Mouse (Mus musculus): Measurements from ENCODE around the gene 4930548H24Rik.

Gene 4930548H24Rik

GRCm38 (mm10) chr5:31485440-31485839, at the start of gene 4930548H24Rik:
Gene 4930548H24Rik, plus strand, starts transcription at chr5:31485740.
- DNase-seq (ENCODE audit: low read depth, low spot score): no peak
- Histone ChIP-seq H3K36me3 (ENCODE audit: control insufficient read depth, insufficient read depth, low read length, poor library complexity, severe bottlenecking) (no peaks in the 10 kb centered on the region; the same call in 1 of the 2 replicates), H3K27me3 (ENCODE audit: control insufficient read depth, insufficient read depth, low read length, poor library complexity, severe bottlenecking) (no peaks in the 10 kb centered on the region)

GRCm38 (mm10) chr5:31451336-31451735, 34.2 kb upstream of the 4930548H24Rik start:
- no peaks in the 10 kb centered on the region for H3K27me3 ChIP-seq (ENCODE audit: control insufficient read depth, insufficient read depth, low read length, poor library complexity, severe bottlenecking)
- H3K36me3 ChIP-seq (ENCODE audit: control insufficient read depth, insufficient read depth, low read length, poor library complexity, severe bottlenecking): no peaks in the 10 kb centered on the region
- peak; percentile 27 for DNase-seq (ENCODE audit: low read depth, low spot score)

GRCm38 (mm10) chr5:31451878-31452561, 33.5 kb upstream of the 4930548H24Rik start, which contains the start of gene Zfp512:
Gene Zfp512, plus strand, starts transcription at chr5:31452431.
- Histone ChIP-seq H3K36me3 (ENCODE audit: control insufficient read depth, insufficient read depth, low read length, poor library complexity, severe bottlenecking) (no peaks in the 10 kb centered on the region), H3K27me3 (ENCODE audit: control insufficient read depth, insufficient read depth, low read length, poor library complexity, severe bottlenecking) (no peaks in the 10 kb centered on the region)
- DNase-seq (ENCODE audit: low read depth, low spot score): peak; percentile 94

- H3K27me3 ChIP-seq (ENCODE audit: control insufficient read depth, insufficient read depth, low read length, poor library complexity, severe bottlenecking): no peaks in the 10 kb centered on the region
- no peak for DNase-seq (ENCODE audit: low read depth, low spot score)
- H3K36me3 ChIP-seq (ENCODE audit: control insufficient read depth, insufficient read depth, low read length, poor library complexity, severe bottlenecking): no peaks in the 10 kb centered on the region
Observed at GRCm38 (mm10) chr5:31452562-31452878, 33.0 kb upstream of the 4930548H24Rik start.

GRCm38 (mm10) chr5:31452886-31453410, 32.6 kb upstream of the 4930548H24Rik start:
- Histone ChIP-seq H3K27me3 (ENCODE audit: control insufficient read depth, insufficient read depth, low read length, poor library complexity, severe bottlenecking) (no peaks in the 10 kb centered on the region), H3K36me3 (ENCODE audit: control insufficient read depth, insufficient read depth, low read length, poor library complexity, severe bottlenecking) (no peaks in the 10 kb centered on the region)
- no peak for DNase-seq (ENCODE audit: low read depth, low spot score)

- H3K36me3 ChIP-seq (ENCODE audit: control insufficient read depth, insufficient read depth, low read length, poor library complexity, severe bottlenecking): peaks cover 7% of the 10 kb centered on the region
- DNase-seq (ENCODE audit: low read depth, low spot score): peak; percentile 16
- H3K27me3 ChIP-seq (ENCODE audit: control insufficient read depth, insufficient read depth, low read length, poor library complexity, severe bottlenecking): no peaks in the 10 kb centered on the region
Observed at GRCm38 (mm10) chr5:31467798-31468197, 17.7 kb upstream of the 4930548H24Rik start.

- DNase-seq (ENCODE audit: low read depth, low spot score): no peak
- Histone ChIP-seq H3K36me3 (ENCODE audit: control insufficient read depth, insufficient read depth, low read length, poor library complexity, severe bottlenecking) (peaks cover 11% of the 10 kb centered on the region), H3K27me3 (ENCODE audit: control insufficient read depth, insufficient read depth, low read length, poor library complexity, severe bottlenecking) (no peaks in the 10 kb centered on the region)
Observed at GRCm38 (mm10) chr5:31469711-31470110, 15.8 kb upstream of the 4930548H24Rik start.

GRCm38 (mm10) chr5:31470334-31470733, 15.2 kb upstream of the 4930548H24Rik start:
- peak; percentile 69 for DNase-seq (ENCODE audit: low read depth, low spot score)
- peaks cover 11% of the 10 kb centered on the region for H3K36me3 ChIP-seq (ENCODE audit: control insufficient read depth, insufficient read depth, low read length, poor library complexity, severe bottlenecking)
- no peaks in the 10 kb centered on the region for H3K27me3 ChIP-seq (ENCODE audit: control insufficient read depth, insufficient read depth, low read length, poor library complexity, severe bottlenecking)

GRCm38 (mm10) chr5:31480536-31480935, 5.0 kb upstream of the 4930548H24Rik start:
- no peaks in the 10 kb centered on the region for H3K27me3 ChIP-seq (ENCODE audit: control insufficient read depth, insufficient read depth, low read length, poor library complexity, severe bottlenecking)
- DNase-seq (ENCODE audit: low read depth, low spot score): no peak
- peaks cover 14% of the 10 kb centered on the region for H3K36me3 ChIP-seq (ENCODE audit: control insufficient read depth, insufficient read depth, low read length, poor library complexity, severe bottlenecking)

GRCm38 (mm10) chr5:31487889-31488288, 2.3 kb downstream of the 4930548H24Rik start:
- Histone ChIP-seq H3K36me3 (ENCODE audit: control insufficient read depth, insufficient read depth, low read length, poor library complexity, severe bottlenecking) (no peaks in the 10 kb centered on the region), H3K27me3 (ENCODE audit: control insufficient read depth, insufficient read depth, low read length, poor library complexity, severe bottlenecking) (no peaks in the 10 kb centered on the region)
- no peak for DNase-seq (ENCODE audit: low read depth, low spot score)

GRCm38 (mm10) chr5:31489116-31489769, 3.7 kb downstream of the 4930548H24Rik start:
- no peak for DNase-seq (ENCODE audit: low read depth, low spot score)
- no peaks in the 10 kb centered on the region for H3K27me3 ChIP-seq (ENCODE audit: control insufficient read depth, insufficient read depth, low read length, poor library complexity, severe bottlenecking)
- H3K36me3 ChIP-seq (ENCODE audit: control insufficient read depth, insufficient read depth, low read length, poor library complexity, severe bottlenecking): no peaks in the 10 kb centered on the region

GRCm38 (mm10) chr5:31492031-31492430, 6.5 kb downstream of the 4930548H24Rik start:
- Histone ChIP-seq H3K36me3 (ENCODE audit: control insufficient read depth, insufficient read depth, low read length, poor library complexity, severe bottlenecking) (no peaks in the 10 kb centered on the region), H3K27me3 (ENCODE audit: control insufficient read depth, insufficient read depth, low read length, poor library complexity, severe bottlenecking) (no peaks in the 10 kb centered on the region)
- no peak for DNase-seq (ENCODE audit: low read depth, low spot score)

GRCm38 (mm10) chr5:31494513-31495297, 9.2 kb downstream of the 4930548H24Rik start, which contains the start of gene Gpn1:
Gene Gpn1, plus strand, starts transcription at chr5:31494741.
- peak; percentile 91 for DNase-seq (ENCODE audit: low read depth, low spot score)
- Histone ChIP-seq H3K36me3 (ENCODE audit: control insufficient read depth, insufficient read depth, low read length, poor library complexity, severe bottlenecking) (peaks cover 3% of the 10 kb centered on the region; the same call in 1 of the 2 replicates), H3K27me3 (ENCODE audit: control insufficient read depth, insufficient read depth, low read length, poor library complexity, severe bottlenecking) (no peaks in the 10 kb centered on the region)

- Histone ChIP-seq H3K27me3 (ENCODE audit: control insufficient read depth, insufficient read depth, low read length, poor library complexity, severe bottlenecking) (no peaks in the 10 kb centered on the region), H3K36me3 (ENCODE audit: control insufficient read depth, insufficient read depth, low read length, poor library complexity, severe bottlenecking) (peaks cover 6% of the 10 kb centered on the region)
- DNase-seq (ENCODE audit: low read depth, low spot score): no peak
Observed at GRCm38 (mm10) chr5:31504843-31505242, 19.3 kb downstream of the 4930548H24Rik start.

- DNase-seq (ENCODE audit: low read depth, low spot score): no peak
- peaks cover 12% of the 10 kb centered on the region for H3K36me3 ChIP-seq (ENCODE audit: control insufficient read depth, insufficient read depth, low read length, poor library complexity, severe bottlenecking)
Observed at GRCm38 (mm10) chr5:31512481-31512880, 26.9 kb downstream of the 4930548H24Rik start.

More at GRCm38 (mm10) chr5:31512481-31512880, 26.9 kb downstream of the 4930548H24Rik start:
- no peaks in the 10 kb centered on the region for H3K27me3 ChIP-seq (ENCODE audit: control insufficient read depth, insufficient read depth, low read length, poor library complexity, severe bottlenecking)

Measured in splenic B cell, adult 2 months (primary cell).